Mouse (Mus musculus) NIH3T3 (cell line): ENCODE data around the gene Olfr1451.
"Not testable (repeated sequence)": the region's sequence is repeated elsewhere in the genome, so short reads cannot be mapped to it uniquely, and the experiment has no call there.

Source experiments
- DNase-seq: peaks from one replicate; pipeline ENCODE4 v3.0.0-alpha.2; 2012; ENCODE audit warnings: low read depth

Olfr1451 gene

DNA sequence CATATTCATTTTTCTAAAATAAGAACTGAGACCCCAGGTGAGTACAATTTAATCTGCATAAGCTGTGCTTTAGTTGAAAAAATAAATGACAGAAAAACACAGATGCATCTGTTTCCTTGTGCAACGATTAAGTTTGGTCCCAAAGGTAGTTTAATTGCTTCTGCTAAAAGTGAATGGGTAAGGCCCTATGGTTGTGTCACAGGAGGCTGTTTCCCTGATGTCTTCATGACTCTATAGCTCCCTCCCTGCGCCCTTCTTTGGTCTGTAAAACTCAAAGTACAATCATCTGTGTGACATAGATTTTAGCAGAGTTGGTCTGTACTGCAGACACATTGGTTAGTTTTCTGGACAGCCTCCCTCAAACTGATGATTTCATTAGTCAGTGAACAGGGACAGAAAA is at the start of gene Olfr1451:
TSS of gene Olfr1451 (plus strand) at position 301 of the 400 bp plus-strand sequence.
- DNase-seq, result no peak

DNA sequence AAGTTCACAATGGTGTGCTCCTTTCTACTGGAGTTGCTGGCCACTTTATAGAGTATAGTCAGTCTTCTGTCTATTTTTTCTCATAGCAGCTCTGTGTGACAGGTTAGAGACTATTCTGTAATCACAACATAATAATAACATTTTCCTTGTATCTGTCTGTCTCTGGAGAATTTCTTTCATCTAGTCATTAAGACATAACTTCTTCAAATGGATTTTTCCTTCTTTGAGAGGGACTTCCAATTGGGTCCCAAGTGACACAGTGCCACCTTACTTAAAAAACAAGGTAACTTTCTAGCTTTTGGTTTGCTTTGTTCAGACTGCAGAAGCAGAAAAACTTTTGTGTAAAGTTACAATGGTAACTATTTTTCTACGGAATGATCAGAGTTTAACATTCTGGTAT is 44.9 kb upstream of the Olfr1451 start, which contains the start of gene Olfr1450:
TSS of gene Olfr1450 (plus strand) at position 301 of the 400 bp plus-strand sequence.
- no peak for DNase-seq

DNA sequence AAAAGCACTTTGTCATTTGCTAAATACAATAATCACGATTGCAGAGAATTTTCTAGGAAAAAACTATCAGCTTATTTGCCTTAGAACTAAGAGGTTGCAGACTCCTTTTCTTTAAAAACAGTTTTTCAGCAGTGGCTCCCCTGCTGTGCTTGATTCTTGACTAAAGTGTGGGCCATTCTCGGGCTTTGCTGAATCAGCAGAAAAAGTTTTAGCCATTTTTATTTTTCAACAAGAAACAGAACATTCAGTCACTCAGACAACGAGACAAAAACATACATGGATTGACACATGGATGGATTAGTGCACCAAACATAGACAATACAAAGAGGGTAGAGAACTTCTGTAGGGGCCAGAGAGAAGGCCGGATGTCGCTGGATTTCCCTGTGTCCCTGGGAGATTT is 24.7 kb upstream of the Olfr1451 start:
- DNase-seq, result not testable (repeated sequence)

DNA sequence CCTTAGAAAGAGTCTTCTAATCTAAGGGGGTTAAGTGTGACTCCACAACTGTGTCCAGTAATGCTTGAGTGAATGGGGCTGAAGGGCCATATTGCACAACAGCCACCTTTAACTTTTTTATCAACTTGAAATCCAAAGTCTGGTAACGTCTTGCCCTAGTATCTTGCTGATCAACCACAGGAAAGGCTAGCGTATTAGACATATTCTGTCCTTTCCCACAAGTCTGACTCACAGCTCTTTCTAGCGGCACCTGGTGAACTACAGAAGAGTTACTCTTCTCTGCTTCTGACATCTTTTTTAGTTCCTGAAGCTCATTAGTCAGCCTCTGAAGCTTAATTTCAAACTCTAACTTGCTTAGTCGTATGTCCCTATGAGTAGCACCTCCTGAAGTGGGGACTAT is 2.5 kb upstream of the Olfr1451 start:
- DNase-seq, result not testable (repeated sequence)

DNA sequence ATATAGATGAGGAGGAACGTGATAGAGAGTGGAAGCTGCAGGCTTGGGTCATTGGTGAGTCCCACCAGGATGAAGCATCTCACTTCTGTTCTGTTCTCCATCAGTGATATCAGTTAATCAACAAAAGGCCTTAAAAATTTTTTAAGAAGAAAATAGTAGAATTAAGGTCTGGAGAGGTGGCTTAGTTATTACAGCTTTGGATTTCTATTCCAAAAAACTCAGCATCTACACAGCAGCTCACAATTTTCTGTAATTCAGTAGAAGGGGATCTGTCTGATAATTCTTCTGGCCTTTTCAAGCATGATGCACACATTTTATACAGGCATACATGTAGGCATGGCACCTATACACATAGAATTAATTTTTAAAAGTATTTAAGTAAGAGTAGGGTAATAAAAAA is 33.4 kb downstream of the Olfr1451 start, which contains the start of gene Olfr1453:
TSS of gene Olfr1453 (minus strand) at position 101 of the 400 bp plus-strand sequence.
- no peak for DNase-seq
